Mouse (Mus musculus): ENCODE results near the gene Synj1. TPM values are rescaled to one million over a fixed set of nuclear protein-coding genes. Genes with fewer than 3 reads are reported as not detected.
A peak's percentile ranks its signal among the peaks of the same experiment; 100 is the strongest.

Gene Synj1
- polyA plus RNA-seq, 1 experiment from 2014 or later, result 11.4 TPM

GRCm38 (mm10) chr16:91009942-91010529 lies 1.1 kb downstream of the Synj1 start:
- H3K9ac ChIP-seq, result peak overlapping the region; percentile 91
- H3K27ac ChIP-seq (replicated peaks), result peak overlapping the region; percentile 90
- no peak for ATAC-seq (ENCODE audit: extremely low read depth, insufficient number of reproducible peaks, low FRiP score, low TSS enrichment)
- peak overlapping the region; percentile 88 for H3K4me3 ChIP-seq
- H3K4me1 ChIP-seq, result peaks cover 20% of the 10 kb centered on the region
- peak overlapping the region; percentile 91 for H3K4me2 ChIP-seq
- no peaks in the 10 kb centered on the region for H3K9me3 ChIP-seq
- WGBS, result under 1% methylated on average over 19 of the region's 19 CpGs
- H3K27me3 ChIP-seq (replicated peaks), result no peaks in the 10 kb centered on the region
- H3K36me3 ChIP-seq, result peaks cover 19% of the 10 kb centered on the region

- H3K4me3 ChIP-seq, result no peak overlapping the region
- H3K36me3 ChIP-seq, result 0 out of 2 replicates have a peak, but pooled peaks cover 4% of the 10 kb centered on the region
- no peak overlapping the region for H3K27ac ChIP-seq (replicated peaks)
- ATAC-seq (ENCODE audit: extremely low read depth, insufficient number of reproducible peaks, low FRiP score, low TSS enrichment), result no peak
- H3K9me3 ChIP-seq, result no peaks in the 10 kb centered on the region
- no peak overlapping the region for H3K4me2 ChIP-seq
- peaks cover 8% of the 10 kb centered on the region for H3K4me1 ChIP-seq
- no peak overlapping the region for H3K9ac ChIP-seq
- 71% methylated on average over 4 of the region's 4 CpGs for WGBS
- no peaks in the 10 kb centered on the region for H3K27me3 ChIP-seq (replicated peaks)
Measured at GRCm38 (mm10) chr16:91004915-91005538, 6.1 kb downstream of the Synj1 start.

- H3K4me1 ChIP-seq, result peaks cover 16% of the 10 kb centered on the region
- no peak overlapping the region for H3K4me2 ChIP-seq
- ATAC-seq (ENCODE audit: extremely low read depth, insufficient number of reproducible peaks, low FRiP score, low TSS enrichment), result no peak
- H3K36me3 ChIP-seq, result no peaks in the 10 kb centered on the region
- 89% methylated on average over 2 of the region's 2 CpGs for WGBS
- H3K27me3 ChIP-seq (replicated peaks), result no peaks in the 10 kb centered on the region
- H3K4me3 ChIP-seq, result no peak overlapping the region
- H3K9me3 ChIP-seq, result no peaks in the 10 kb centered on the region
- no peak overlapping the region for H3K27ac ChIP-seq (replicated peaks)
- H3K9ac ChIP-seq, result no peak overlapping the region
Measured at GRCm38 (mm10) chr16:91001098-91001497, 10.0 kb downstream of the Synj1 start.

- 88% methylated on average over 4 of the region's 4 CpGs for WGBS
- ATAC-seq (ENCODE audit: extremely low read depth, insufficient number of reproducible peaks, low FRiP score, low TSS enrichment), result no peak
- no peak overlapping the region for H3K27ac ChIP-seq (replicated peaks)
- H3K9ac ChIP-seq, result no peak overlapping the region
- H3K4me2 ChIP-seq, result no peak overlapping the region
- H3K4me3 ChIP-seq, result no peak overlapping the region
- H3K4me1 ChIP-seq, result peaks cover 24% of the 10 kb centered on the region
- no peaks in the 10 kb centered on the region for H3K36me3 ChIP-seq
- no peaks in the 10 kb centered on the region for H3K27me3 ChIP-seq (replicated peaks)
- H3K9me3 ChIP-seq, result no peaks in the 10 kb centered on the region
Measured at GRCm38 (mm10) chr16:90999827-91000226, 11.3 kb downstream of the Synj1 start.

GRCm38 (mm10) chr16:90997822-90998221 lies 13.3 kb downstream of the Synj1 start:
- no peaks in the 10 kb centered on the region for H3K27me3 ChIP-seq (replicated peaks)
- WGBS, result 76% methylated on average over 3 of the region's 3 CpGs
- no peak for ATAC-seq (ENCODE audit: extremely low read depth, insufficient number of reproducible peaks, low FRiP score, low TSS enrichment)
- no peaks in the 10 kb centered on the region for H3K9me3 ChIP-seq
- H3K27ac ChIP-seq (replicated peaks), result no peak overlapping the region
- H3K36me3 ChIP-seq, result peaks cover 4% of the 10 kb centered on the region; the same call in 1 of the 2 replicates
- H3K9ac ChIP-seq, result no peak overlapping the region
- no peak overlapping the region for H3K4me3 ChIP-seq
- H3K4me1 ChIP-seq, result peaks cover 33% of the 10 kb centered on the region
- H3K4me2 ChIP-seq, result no peak overlapping the region

- Histone ChIP-seq H3K4me1 (peaks cover 33% of the 10 kb centered on the region), H3K9ac (0 out of 2 replicates have a peak overlapping the region, but pooled peaks have one; percentile 19), H3K9me3 (no peaks in the 10 kb centered on the region), H3K27ac (replicated peaks) (no peak overlapping the region), H3K36me3 (peaks cover 4% of the 10 kb centered on the region), H3K4me3 (no peak overlapping the region), H3K4me2 (no peak overlapping the region), H3K27me3 (replicated peaks) (no peaks in the 10 kb centered on the region)
- no peak for ATAC-seq (ENCODE audit: extremely low read depth, insufficient number of reproducible peaks, low FRiP score, low TSS enrichment)
- WGBS, result 69% methylated on average over 7 of the region's 7 CpGs
Measured at GRCm38 (mm10) chr16:90996327-90997243, 14.5 kb downstream of the Synj1 start.

- Histone ChIP-seq H3K4me3 (no peak overlapping the region), H3K36me3 (peaks cover 14% of the 10 kb centered on the region), H3K27ac (replicated peaks) (peak overlapping the region; percentile 55)
Measured at GRCm38 (mm10) chr16:90995498-90995897, 15.6 kb downstream of the Synj1 start.

GRCm38 (mm10) chr16:90995023-90995422 lies 16.1 kb downstream of the Synj1 start:
- WGBS, result 11% methylated on average over 4 of the region's 4 CpGs
- no peak for ATAC-seq (ENCODE audit: extremely low read depth, insufficient number of reproducible peaks, low FRiP score, low TSS enrichment)
- Histone ChIP-seq H3K4me1 (peaks cover 33% of the 10 kb centered on the region), H3K27ac (replicated peaks) (peak overlapping the region; percentile 55), H3K9me3 (no peaks in the 10 kb centered on the region), H3K27me3 (replicated peaks) (no peaks in the 10 kb centered on the region), H3K4me3 (no peak overlapping the region), H3K4me2 (peak overlapping the region; percentile 24; the same call in 1 of the 2 replicates), H3K36me3 (peaks cover 17% of the 10 kb centered on the region), H3K9ac (no peak overlapping the region)

More at GRCm38 (mm10) chr16:90995498-90995897, 15.6 kb downstream of the Synj1 start:
- Histone ChIP-seq H3K9me3 (no peaks in the 10 kb centered on the region), H3K9ac (no peak overlapping the region), H3K27me3 (replicated peaks) (no peaks in the 10 kb centered on the region), H3K4me1 (peaks cover 33% of the 10 kb centered on the region), H3K4me2 (peak overlapping the region; percentile 24; the same call in 1 of the 2 replicates)
- 61% methylated on average over 5 of the region's 5 CpGs for WGBS
- ATAC-seq (ENCODE audit: extremely low read depth, insufficient number of reproducible peaks, low FRiP score, low TSS enrichment), result no peak

GRCm38 (mm10) chr16:90989162-90989561 lies 21.9 kb downstream of the Synj1 start:
- H3K27me3 ChIP-seq (replicated peaks), result no peaks in the 10 kb centered on the region
- ATAC-seq (ENCODE audit: extremely low read depth, insufficient number of reproducible peaks, low FRiP score, low TSS enrichment), result no peak
- no peak overlapping the region for H3K4me3 ChIP-seq
- H3K27ac ChIP-seq (replicated peaks), result no peak overlapping the region
- H3K9me3 ChIP-seq, result no peaks in the 10 kb centered on the region
- H3K9ac ChIP-seq, result no peak overlapping the region
- H3K36me3 ChIP-seq, result peaks cover 32% of the 10 kb centered on the region
- H3K4me2 ChIP-seq, result peak overlapping the region; percentile 5; the same call in 1 of the 2 replicates
- WGBS, result 89% methylated on average over 8 of the region's 8 CpGs
- peaks cover 2% of the 10 kb centered on the region for H3K4me1 ChIP-seq

- Histone ChIP-seq H3K9me3 (no peaks in the 10 kb centered on the region), H3K9ac (no peak overlapping the region), H3K4me3 (no peak overlapping the region), H3K4me2 (peak overlapping the region; percentile 5; the same call in 1 of the 2 replicates), H3K36me3 (peaks cover 32% of the 10 kb centered on the region), H3K27ac (replicated peaks) (no peak overlapping the region), H3K27me3 (replicated peaks) (no peaks in the 10 kb centered on the region), H3K4me1 (no peaks in the 10 kb centered on the region)
- no peak for ATAC-seq (ENCODE audit: extremely low read depth, insufficient number of reproducible peaks, low FRiP score, low TSS enrichment)
- 81% methylated on average over 3 of the region's 3 CpGs for WGBS
Measured at GRCm38 (mm10) chr16:90988665-90989064, 22.4 kb downstream of the Synj1 start.

GRCm38 (mm10) chr16:90988039-90988438 lies 23.1 kb downstream of the Synj1 start:
- WGBS, result 86% methylated on average over 8 of the region's 8 CpGs

More at GRCm38 (mm10) chr16:90988039-90988438, 23.1 kb downstream of the Synj1 start:
- no peaks in the 10 kb centered on the region for H3K9me3 ChIP-seq
- H3K27ac ChIP-seq (replicated peaks), result no peak overlapping the region
- H3K4me2 ChIP-seq, result peak overlapping the region; percentile 32
- no peaks in the 10 kb centered on the region for H3K27me3 ChIP-seq (replicated peaks)
- ATAC-seq (ENCODE audit: extremely low read depth, insufficient number of reproducible peaks, low FRiP score, low TSS enrichment), result no peak
- H3K36me3 ChIP-seq, result peaks cover 29% of the 10 kb centered on the region
- no peak overlapping the region for H3K9ac ChIP-seq
- H3K4me1 ChIP-seq, result no peaks in the 10 kb centered on the region
- no peak overlapping the region for H3K4me3 ChIP-seq
